Comparison of ENCODE assay signal across 21 mouse cellular contexts in the genomic region with DNA sequence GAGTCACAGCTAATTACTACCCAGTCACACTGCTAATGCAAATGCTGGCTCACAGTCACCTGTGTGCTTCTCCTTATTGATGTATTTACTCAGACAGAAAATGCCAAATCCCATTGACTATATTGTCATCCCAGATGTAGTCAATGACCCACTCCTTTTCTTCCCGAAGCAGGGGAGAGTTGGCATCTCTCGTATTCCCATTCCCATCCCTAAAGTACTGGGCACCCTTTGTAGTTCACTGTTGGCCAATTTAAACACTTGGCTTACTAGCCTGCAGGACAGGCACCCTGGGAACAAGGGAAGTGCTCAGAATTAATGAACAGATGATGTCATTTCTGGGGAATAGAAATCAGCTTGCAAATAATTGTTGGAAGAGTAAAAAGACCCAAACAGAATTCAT.
DNase-seq lines count a peak whose midpoint lies in the region; ATAC-seq and TF ChIP-seq lines count a peak whose summit lies in the region.
"Had no signal": no experiment of that assay in that cellular context is flagged by ENCODE, and none has a peak within 500 bp of the region (broad histone marks: within the 10 kb centered on the region; RNA-seq: fewer than 3 reads in every experiment).

No protein-coding gene starts in this region.

- no peak overlapping the region for H3K4me2 ChIP-seq in hindbrain, embryonic 16.5 days (ENCODE audit: low read length)
- no peak overlapping the region for H3K4me2 ChIP-seq in hindbrain, embryonic 14.5 days (replicated peaks)
- H3K4me2 ChIP-seq: forebrain, embryonic 13.5 days; heart, embryonic 13.5 days; hindbrain, embryonic 12.5 days had no signal

- 54% methylated on average over 2 of the region's 2 CpGs for WGBS in hindbrain, embryonic 16.5 days
- 62% methylated on average over 2 of the region's 2 CpGs for WGBS in hindbrain, embryonic 14.5 days

- no peak overlapping the region for H3K9ac ChIP-seq in hindbrain, embryonic 16.5 days (ENCODE audit: low read depth, low read length)
- no peak overlapping the region for H3K9ac ChIP-seq in hindbrain, embryonic 14.5 days
- H3K9ac ChIP-seq: forebrain, embryonic 13.5 days; forebrain, postnatal 0 days; heart, embryonic 13.5 days; hindbrain, embryonic 12.5 days had no signal

- H3K36me3 ChIP-seq in hindbrain, embryonic 16.5 days (ENCODE audit: control insufficient read depth, insufficient read depth, low read length): no peaks in the 10 kb centered on the region
- H3K36me3 ChIP-seq in hindbrain, embryonic 14.5 days (replicated peaks; ENCODE audit: control insufficient read depth, insufficient read depth): no peaks in the 10 kb centered on the region
- H3K36me3 ChIP-seq: embryonic facial prominence, embryonic 10.5 days; heart, embryonic 13.5 days; hindbrain, embryonic 12.5 days had no signal

- TF ChIP-seq CTCF in layer of hippocampus, adult 2 months (conservative IDR thresholded peaks at IDR 0.05): no peak

- H3K27me3 ChIP-seq in hindbrain, embryonic 16.5 days (replicated peaks; ENCODE audit: control insufficient read depth, insufficient read depth, low read length): no peaks in the 10 kb centered on the region
- no peaks in the 10 kb centered on the region for H3K27me3 ChIP-seq in hindbrain, embryonic 14.5 days (ENCODE audit: control insufficient read depth, insufficient read depth, low read length)
- H3K27me3 ChIP-seq: CH12.LX; forebrain, embryonic 13.5 days; heart, embryonic 13.5 days; hindbrain, embryonic 12.5 days had no signal

- DNase-seq in hindbrain, embryonic 14.5 days (ENCODE audit: low spot score): no peak
- peak; percentile 76 for DNase-seq in brain, adult 2 months (ENCODE audit: low read depth, low spot score)
- DNase-seq in cerebellum, adult 18-20 months: peak; percentile 60
- peak; percentile 64 for DNase-seq in cerebellum, adult 9-11 months
- no peak for DNase-seq in gastrocnemius, postnatal 14 days
- no peak for DNase-seq in layer of hippocampus, adult 2 months (ENCODE audit: low spot score in 2 of 2)
- DNase-seq: adrenal gland, adult 2 months; adrenal gland, postnatal 25 days; forebrain, postnatal 0 days; gastrocnemius, adult 2 months; gastrocnemius, postnatal 36 days; heart, adult 11 months; heart, postnatal 36 days; kidney, adult 8-10 months had no signal

- intact Hi-C loops in gastrocnemius, postnatal 14 days (cut with DNase I; ENCODE audit: low total_unique reads): no loop called here

- ATAC-seq in hindbrain, embryonic 16.5 days: peak; percentile 58; the same call in 1 of the 2 replicates
- no peak for ATAC-seq in hindbrain, embryonic 14.5 days (ENCODE audit: low FRiP score)
- ATAC-seq: forebrain, embryonic 13.5 days; forebrain, postnatal 0 days; intestine, embryonic 16.5 days had no signal

- H3K4me1 ChIP-seq in hindbrain, embryonic 16.5 days (ENCODE audit: control insufficient read depth, insufficient read depth, low read depth, low read length): no peaks in the 10 kb centered on the region
- H3K4me1 ChIP-seq in hindbrain, embryonic 14.5 days (replicated peaks; ENCODE audit: control insufficient read depth, insufficient read depth, low read length): no peaks in the 10 kb centered on the region
- H3K4me1 ChIP-seq: embryonic facial prominence, embryonic 10.5 days; forebrain, embryonic 13.5 days; heart, embryonic 13.5 days; hindbrain, embryonic 12.5 days had no signal

- no peak overlapping the region for H3K27ac ChIP-seq in hindbrain, embryonic 16.5 days (ENCODE audit: low read depth, low read length)
- H3K27ac ChIP-seq in hindbrain, embryonic 14.5 days: no peak overlapping the region
- no peak overlapping the region for H3K27ac ChIP-seq in layer of hippocampus, adult 2 months
- H3K27ac ChIP-seq: embryonic facial prominence, embryonic 10.5 days; forebrain, embryonic 13.5 days; gastrocnemius, adult 2 months; heart, embryonic 13.5 days; hindbrain, embryonic 12.5 days had no signal

- no peaks in the 10 kb centered on the region for H3K9me3 ChIP-seq in hindbrain, embryonic 16.5 days (ENCODE audit: control insufficient read depth, low read length)
- no peaks in the 10 kb centered on the region for H3K9me3 ChIP-seq in hindbrain, embryonic 14.5 days (ENCODE audit: control insufficient read depth, low read length)
- H3K9me3 ChIP-seq: embryonic facial prominence, embryonic 10.5 days; forebrain, embryonic 13.5 days; heart, embryonic 13.5 days; hindbrain, embryonic 12.5 days had no signal

- no peak overlapping the region for H3K4me3 ChIP-seq in hindbrain, embryonic 16.5 days (ENCODE audit: low read length)
- H3K4me3 ChIP-seq in hindbrain, embryonic 14.5 days (replicated peaks; ENCODE audit: low read length): no peak overlapping the region
- no peak overlapping the region for H3K4me3 ChIP-seq in layer of hippocampus, adult 2 months
- H3K4me3 ChIP-seq: embryonic facial prominence, embryonic 10.5 days; forebrain, embryonic 13.5 days; gastrocnemius, adult 2 months; heart, embryonic 13.5 days; hindbrain, embryonic 12.5 days had no signal

Comparison
In these comparisons a context has a peak if more than half of its experiments do, and no peak if none do; other contexts are left out.
1. DNase-seq: peak in brain, adult 2 months (single experiment), cerebellum, adult 18-20 months (2 of 2) and cerebellum, adult 9-11 months (single experiment); none in hindbrain, embryonic 14.5 days (single experiment), gastrocnemius, postnatal 14 days (single experiment) and layer of hippocampus, adult 2 months (0 of 2).